Mouse (Mus musculus): ENCODE results near the gene Fgd6.

Fgd6 gene

DNA sequence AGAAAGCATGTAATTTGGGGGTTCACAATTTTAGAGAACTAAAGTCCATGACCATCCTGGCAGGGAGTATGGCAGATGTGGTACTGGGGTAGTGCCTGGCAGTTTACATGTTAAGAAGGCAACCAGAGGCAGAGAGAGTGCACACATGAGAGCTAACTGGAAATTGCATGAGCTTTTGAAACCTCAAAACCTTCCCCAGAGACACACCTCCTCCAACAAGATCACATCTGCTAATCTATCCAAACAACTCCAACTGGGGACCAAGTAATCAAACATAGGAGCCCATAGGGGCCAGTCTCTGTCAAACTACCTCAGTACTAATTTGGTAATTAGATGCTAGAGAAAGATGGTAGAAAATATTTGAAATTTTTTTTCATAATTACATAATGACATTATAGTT lies 118.0 kb downstream of the Fgd6 start:
- no peaks in the 10 kb centered on the region for H3K36me3 ChIP-seq (ENCODE audit: control insufficient read depth, insufficient read depth, low read length, poor library complexity, severe bottlenecking)
- H3K27me3 ChIP-seq (ENCODE audit: control insufficient read depth, insufficient read depth, low read length, poor library complexity, severe bottlenecking) = no peaks in the 10 kb centered on the region
- DNase-seq (ENCODE audit: low read depth, low spot score) = no peak

DNA sequence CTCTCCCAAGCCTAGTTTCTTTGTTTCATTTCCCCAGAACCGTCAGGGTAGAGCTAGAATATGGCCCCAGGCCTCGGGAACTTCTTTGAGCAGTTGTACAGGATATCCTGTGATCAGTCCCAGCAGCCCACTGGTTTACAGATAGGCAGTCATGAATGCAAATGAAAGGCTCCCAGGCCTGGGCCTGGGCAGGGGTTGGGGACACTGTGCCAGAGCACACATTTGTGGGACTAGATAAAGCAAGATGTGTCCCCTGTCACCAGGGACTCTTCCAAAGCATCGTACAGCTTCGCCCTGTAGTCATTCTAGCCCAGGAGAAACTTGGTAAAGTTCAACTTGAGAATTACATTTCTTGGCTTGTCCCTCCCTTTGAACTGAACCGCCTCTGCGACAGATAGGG lies 123.2 kb downstream of the Fgd6 start:
- no peak for DNase-seq (ENCODE audit: low read depth, low spot score)
- Histone ChIP-seq H3K27me3 (ENCODE audit: control insufficient read depth, insufficient read depth, low read length, poor library complexity, severe bottlenecking) (no peaks in the 10 kb centered on the region), H3K36me3 (ENCODE audit: control insufficient read depth, insufficient read depth, low read length, poor library complexity, severe bottlenecking) (no peaks in the 10 kb centered on the region; the same call in 1 of the 2 replicates)

GRCm38 (mm10) chr10:94159406-94159805 lies 123.6 kb downstream of the Fgd6 start:
- Histone ChIP-seq H3K36me3 (ENCODE audit: control insufficient read depth, insufficient read depth, low read length, poor library complexity, severe bottlenecking) (no peaks in the 10 kb centered on the region; the same call in 1 of the 2 replicates), H3K27me3 (ENCODE audit: control insufficient read depth, insufficient read depth, low read length, poor library complexity, severe bottlenecking) (no peaks in the 10 kb centered on the region)
- DNase-seq (ENCODE audit: low read depth, low spot score) = no peak

DNA sequence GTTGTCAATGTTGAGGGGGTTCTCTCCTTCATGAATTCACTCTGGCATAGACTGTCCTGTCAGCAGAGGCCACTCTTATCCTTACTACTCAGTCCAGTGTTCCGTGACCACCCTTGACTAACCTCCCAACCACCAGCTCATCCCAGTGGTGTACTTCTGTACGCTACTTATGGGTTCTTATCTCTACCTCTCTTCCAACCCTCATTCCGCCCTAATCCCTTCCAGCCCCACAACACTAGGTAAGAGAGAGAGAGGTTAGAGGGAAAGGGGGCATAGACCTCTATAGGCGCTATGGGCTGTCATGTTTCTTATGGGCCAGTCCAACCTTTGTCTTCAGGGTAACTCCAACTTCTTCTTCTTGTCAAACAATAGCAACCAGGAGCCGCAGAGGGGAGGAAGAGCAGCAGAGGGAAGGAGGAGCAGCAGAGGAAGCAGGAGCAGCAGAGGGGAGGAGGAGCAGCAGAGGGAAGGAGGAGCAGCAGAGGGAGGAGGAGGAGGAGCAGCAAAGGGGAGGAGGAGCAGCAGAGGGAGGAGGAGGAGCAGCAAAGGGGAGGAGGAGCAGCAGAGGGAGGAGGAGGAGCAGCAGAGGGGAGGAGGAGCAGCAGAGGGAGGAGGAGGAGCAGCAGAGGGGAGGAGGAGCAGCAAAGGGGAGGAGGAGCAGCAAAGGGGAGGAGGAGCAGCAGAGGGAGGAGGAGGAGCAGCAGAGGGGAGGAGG lies 125.4 kb downstream of the Fgd6 start:
- no peak for DNase-seq (ENCODE audit: low read depth, low spot score)
- no peaks in the 10 kb centered on the region for H3K27me3 ChIP-seq (ENCODE audit: control insufficient read depth, insufficient read depth, low read length, poor library complexity, severe bottlenecking)
- peaks cover under 1% of the 10 kb centered on the region; the same call in 1 of the 2 replicates for H3K36me3 ChIP-seq (ENCODE audit: control insufficient read depth, insufficient read depth, low read length, poor library complexity, severe bottlenecking)

DNA sequence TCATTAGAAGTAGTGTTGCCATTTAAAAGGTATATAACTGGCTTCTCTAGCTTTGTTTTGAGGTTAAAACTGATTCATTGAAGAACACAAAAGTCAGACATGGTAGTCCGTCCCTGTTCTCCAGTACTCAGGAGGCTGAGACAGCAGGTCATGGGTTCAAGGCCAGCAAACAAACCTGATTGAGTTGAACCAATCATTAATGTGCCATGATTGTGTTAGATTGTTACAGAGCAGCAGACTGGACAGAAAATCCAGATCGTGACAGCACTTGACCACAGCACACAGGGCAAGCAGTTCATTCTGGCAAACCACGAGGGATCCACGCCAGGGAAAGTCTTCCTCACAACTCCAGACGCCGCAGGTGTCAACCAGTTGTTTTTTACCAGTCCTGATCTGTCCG lies 126.2 kb downstream of the Fgd6 start:
- Histone ChIP-seq H3K27me3 (ENCODE audit: control insufficient read depth, insufficient read depth, low read length, poor library complexity, severe bottlenecking) (no peaks in the 10 kb centered on the region), H3K36me3 (ENCODE audit: control insufficient read depth, insufficient read depth, low read length, poor library complexity, severe bottlenecking) (peaks cover 2% of the 10 kb centered on the region; the same call in 1 of the 2 replicates)
- DNase-seq (ENCODE audit: low read depth, low spot score) = no peak

DNA sequence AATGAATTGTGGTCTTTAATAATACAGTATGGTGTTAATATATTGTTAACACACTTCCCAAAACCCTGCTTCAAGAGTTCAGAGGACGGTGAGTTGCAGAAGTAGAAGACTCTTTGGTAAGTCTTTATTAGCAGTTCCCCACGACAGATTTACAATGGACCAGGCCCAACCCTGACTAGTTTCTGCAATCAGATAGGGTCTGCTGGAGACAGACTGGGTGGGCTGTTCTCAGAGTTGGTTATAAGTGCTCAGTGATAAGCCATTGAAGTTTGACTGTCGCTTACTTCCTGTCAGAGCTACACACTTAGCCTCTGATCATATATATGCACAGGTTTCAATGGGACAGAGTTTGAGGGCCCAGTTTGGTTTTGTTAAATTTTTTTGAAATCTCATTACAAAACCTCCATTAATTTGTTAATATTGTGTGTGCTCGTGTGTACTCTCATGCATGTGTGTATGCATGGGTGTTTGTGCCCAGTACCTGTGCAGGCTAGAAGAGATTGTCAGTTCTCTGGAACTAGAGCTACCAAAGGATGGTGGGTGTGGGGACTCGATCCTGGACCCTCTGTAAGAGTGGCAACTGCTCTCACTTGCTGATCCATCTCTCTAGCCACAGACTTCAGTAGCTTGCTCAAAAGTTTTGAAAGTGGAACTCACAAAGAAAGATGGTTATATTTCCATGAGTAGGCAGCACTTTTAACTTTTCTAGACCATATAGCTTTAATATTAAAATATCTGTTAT lies 128.5 kb downstream of the Fgd6 start:
- H3K27me3 ChIP-seq (ENCODE audit: control insufficient read depth, insufficient read depth, low read length, poor library complexity, severe bottlenecking) = no peaks in the 10 kb centered on the region
- peaks cover 7% of the 10 kb centered on the region; the same call in 1 of the 2 replicates for H3K36me3 ChIP-seq (ENCODE audit: control insufficient read depth, insufficient read depth, low read length, poor library complexity, severe bottlenecking)
- DNase-seq (ENCODE audit: low read depth, low spot score) = no peak

DNA sequence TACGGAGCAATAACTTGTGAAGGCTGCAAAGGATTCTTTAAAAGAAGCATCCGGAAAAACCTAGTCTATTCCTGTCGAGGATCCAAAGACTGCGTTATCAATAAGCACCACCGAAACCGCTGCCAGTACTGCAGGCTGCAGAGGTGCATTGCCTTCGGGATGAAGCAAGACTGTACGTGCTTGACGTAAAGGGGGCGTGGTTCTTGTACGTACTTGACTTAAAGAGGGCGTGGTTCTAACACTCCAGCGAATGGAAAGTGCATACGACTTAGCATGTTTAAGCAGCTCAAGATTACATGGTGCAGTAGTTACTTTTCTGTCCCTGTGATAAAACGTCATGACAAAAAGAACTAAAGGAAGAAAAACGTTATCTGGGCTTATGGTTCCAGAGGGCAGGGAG lies 129.6 kb downstream of the Fgd6 start:
- peaks cover 7% of the 10 kb centered on the region; the same call in 1 of the 2 replicates for H3K36me3 ChIP-seq (ENCODE audit: control insufficient read depth, insufficient read depth, low read length, poor library complexity, severe bottlenecking)
- DNase-seq (ENCODE audit: low read depth, low spot score) = no peak
- no peaks in the 10 kb centered on the region for H3K27me3 ChIP-seq (ENCODE audit: control insufficient read depth, insufficient read depth, low read length, poor library complexity, severe bottlenecking)

GRCm38 (mm10) chr10:94167051-94167750 lies 131.4 kb downstream of the Fgd6 start:
- Histone ChIP-seq H3K36me3 (ENCODE audit: control insufficient read depth, insufficient read depth, low read length, poor library complexity, severe bottlenecking) (peaks cover 7% of the 10 kb centered on the region), H3K27me3 (ENCODE audit: control insufficient read depth, insufficient read depth, low read length, poor library complexity, severe bottlenecking) (no peaks in the 10 kb centered on the region)
- DNase-seq (ENCODE audit: low read depth, low spot score) = no peak

DNA sequence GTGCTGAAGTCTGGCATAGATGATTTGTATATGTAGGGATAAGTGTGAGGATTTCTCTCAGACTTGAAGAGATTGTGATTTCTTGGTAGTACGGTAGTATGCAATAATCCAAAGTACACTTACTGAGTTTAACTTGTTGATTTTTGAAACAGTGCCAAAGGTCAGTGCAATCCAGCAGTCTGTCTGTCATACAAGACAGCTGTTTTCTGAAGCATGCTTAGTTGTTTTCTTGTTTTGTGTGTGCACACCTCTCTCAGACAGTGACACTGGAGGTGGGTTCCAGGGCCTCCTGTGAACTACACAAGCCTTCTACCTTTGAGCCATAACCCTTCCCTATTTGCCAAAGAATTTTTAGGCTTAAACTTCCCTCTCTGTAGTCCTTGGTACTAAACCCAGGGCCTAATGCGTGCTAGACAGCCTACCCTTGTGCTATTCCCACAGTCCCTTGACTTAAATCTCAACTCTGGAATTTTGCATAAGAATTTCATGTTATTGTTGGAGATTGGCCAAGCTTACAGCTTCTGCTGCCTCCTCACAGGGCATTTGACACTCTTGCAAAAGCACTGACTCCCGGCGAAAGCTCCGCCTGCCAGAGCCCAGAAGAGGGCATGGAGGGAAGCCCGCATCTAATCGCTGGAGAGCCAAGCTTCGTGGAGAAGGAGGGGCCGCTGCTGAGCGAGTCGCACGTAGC lies 135.8 kb downstream of the Fgd6 start:
- DNase-seq (ENCODE audit: low read depth, low spot score) = no peak
- peaks cover 11% of the 10 kb centered on the region for H3K36me3 ChIP-seq (ENCODE audit: control insufficient read depth, insufficient read depth, low read length, poor library complexity, severe bottlenecking)
- no peaks in the 10 kb centered on the region for H3K27me3 ChIP-seq (ENCODE audit: control insufficient read depth, insufficient read depth, low read length, poor library complexity, severe bottlenecking)

GRCm38 (mm10) chr10:94172137-94172536 lies 136.3 kb downstream of the Fgd6 start:
- Histone ChIP-seq H3K36me3 (ENCODE audit: control insufficient read depth, insufficient read depth, low read length, poor library complexity, severe bottlenecking) (peaks cover 11% of the 10 kb centered on the region), H3K27me3 (ENCODE audit: control insufficient read depth, insufficient read depth, low read length, poor library complexity, severe bottlenecking) (no peaks in the 10 kb centered on the region)
- no peak for DNase-seq (ENCODE audit: low read depth, low spot score)

DNA sequence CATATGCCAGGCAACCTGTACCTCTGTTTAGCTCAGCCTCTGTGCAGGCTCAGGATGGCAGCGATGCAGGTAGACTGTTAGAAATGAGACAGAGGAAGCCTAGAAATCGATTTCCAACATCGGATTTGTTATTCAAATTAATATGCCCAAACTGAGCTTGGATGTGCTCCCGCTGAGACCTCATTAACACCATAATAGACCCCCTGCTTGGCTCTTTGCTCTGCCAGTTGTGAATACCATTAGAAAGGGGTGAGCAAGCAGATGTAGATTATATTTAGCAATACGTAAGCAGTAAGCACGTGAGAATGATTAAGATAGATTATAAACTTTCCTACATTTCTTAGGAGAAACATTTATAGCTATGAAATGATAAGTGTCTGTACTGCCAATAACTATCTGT lies 136.9 kb downstream of the Fgd6 start:
- no peaks in the 10 kb centered on the region for H3K27me3 ChIP-seq (ENCODE audit: control insufficient read depth, insufficient read depth, low read length, poor library complexity, severe bottlenecking)
- no peak for DNase-seq (ENCODE audit: low read depth, low spot score)
- H3K36me3 ChIP-seq (ENCODE audit: control insufficient read depth, insufficient read depth, low read length, poor library complexity, severe bottlenecking) = peaks cover 9% of the 10 kb centered on the region

GRCm38 (mm10) chr10:94174652-94175051 lies 138.9 kb downstream of the Fgd6 start:
- peaks cover 5% of the 10 kb centered on the region for H3K36me3 ChIP-seq (ENCODE audit: control insufficient read depth, insufficient read depth, low read length, poor library complexity, severe bottlenecking)
- DNase-seq (ENCODE audit: low read depth, low spot score) = no peak
- no peaks in the 10 kb centered on the region for H3K27me3 ChIP-seq (ENCODE audit: control insufficient read depth, insufficient read depth, low read length, poor library complexity, severe bottlenecking)

DNA sequence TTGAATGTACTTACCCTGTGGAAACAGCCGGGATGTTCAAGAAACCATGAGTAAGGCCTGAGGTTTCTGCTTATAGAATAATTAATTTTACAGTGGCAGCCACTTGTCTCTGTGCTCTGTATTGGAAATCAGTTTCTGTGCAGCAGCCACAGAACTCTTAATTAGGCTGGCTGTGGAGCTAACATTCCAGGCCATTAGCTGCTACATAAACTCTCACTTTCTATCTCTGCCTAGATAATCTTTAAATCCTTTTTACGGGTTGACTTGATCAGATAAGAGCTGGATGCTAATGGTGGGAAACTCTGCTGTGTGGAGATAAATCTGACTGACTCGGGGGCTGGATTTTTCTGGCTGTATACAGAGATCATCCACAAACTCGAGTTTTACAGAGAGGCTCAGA lies 147.4 kb downstream of the Fgd6 start:
- 0 out of 2 replicates have a peak, but pooled peaks cover 1% of the 10 kb centered on the region for H3K36me3 ChIP-seq (ENCODE audit: control insufficient read depth, insufficient read depth, low read length, poor library complexity, severe bottlenecking)
- DNase-seq (ENCODE audit: low read depth, low spot score) = no peak
- H3K27me3 ChIP-seq (ENCODE audit: control insufficient read depth, insufficient read depth, low read length, poor library complexity, severe bottlenecking) = no peaks in the 10 kb centered on the region

Data from splenic B cell, adult 2 months (primary cell).